Mouse (Mus musculus): ENCODE results near the gene Aph1a. TPM values are rescaled to one million over a fixed set of nuclear protein-coding genes. Genes with fewer than 3 reads are reported as not detected.
A peak's percentile ranks its signal among the peaks of the same experiment; 100 is the strongest.

Aph1a gene
- polyA plus RNA-seq, 1 experiment = 174 TPM

DNA sequence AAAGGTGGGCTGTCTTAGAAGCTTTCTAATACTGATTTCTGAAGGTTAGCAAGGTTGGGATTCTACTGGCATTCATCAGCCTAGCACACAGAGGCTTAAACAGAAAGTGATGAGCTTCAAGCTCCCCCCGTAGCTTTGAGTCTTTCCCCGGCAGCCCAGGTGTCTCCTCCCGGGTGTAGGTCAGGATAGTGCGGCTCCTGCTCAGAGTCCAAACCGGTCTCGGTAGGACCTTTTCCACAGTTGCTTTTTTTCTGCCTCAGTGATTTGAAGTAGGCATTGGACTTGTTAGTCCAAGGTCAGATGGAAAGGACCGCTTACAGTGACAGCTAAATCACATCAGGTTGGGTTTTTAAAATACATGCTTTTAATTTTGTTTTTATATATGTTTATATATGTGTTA lies 38.8 kb downstream of the Aph1a start:
- H3K27me3 ChIP-seq (ENCODE audit: control insufficient read depth, insufficient read depth, low read length) = no peaks in the 10 kb centered on the region

DNA sequence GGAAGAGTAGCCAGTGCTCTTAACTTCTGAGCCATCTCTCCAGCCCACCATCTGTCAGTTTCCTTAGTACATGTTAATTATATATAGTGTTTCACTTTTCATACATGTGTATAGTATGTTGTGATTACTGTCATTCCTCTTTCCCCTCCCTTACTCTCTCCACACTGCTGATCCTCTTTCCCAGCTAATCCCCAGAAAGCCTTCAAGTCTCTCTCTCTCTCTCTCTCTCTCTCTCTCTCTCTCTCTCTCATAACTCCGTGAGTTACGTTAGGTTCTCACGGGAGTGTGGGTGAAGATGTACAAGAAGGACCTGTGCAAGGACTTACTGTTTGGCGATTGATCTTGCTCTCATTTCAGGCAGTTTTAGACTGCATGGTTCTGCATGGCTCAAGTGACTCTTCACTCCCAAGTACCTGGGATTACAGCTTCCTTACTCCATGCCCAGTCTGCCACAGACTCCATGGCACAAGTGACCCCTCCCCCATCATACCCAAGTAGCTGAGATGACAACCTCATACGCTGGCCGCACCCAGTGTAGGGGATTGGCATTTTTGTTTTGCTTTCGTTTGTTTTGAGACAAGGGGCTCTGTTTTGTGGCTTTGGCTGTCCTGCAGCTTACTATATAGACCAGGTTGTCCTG lies 39.5 kb downstream of the Aph1a start:
- WGBS = 95% methylated on average over 7 of the region's 7 CpGs
- no peak overlapping the region for H3K27ac ChIP-seq (ENCODE audit: insufficient read depth, low read length)
- no peaks in the 10 kb centered on the region for H3K27me3 ChIP-seq (ENCODE audit: control insufficient read depth, insufficient read depth, low read length)
- TF ChIP-seq POLR2A (IDR thresholded peaks at IDR 0.05; ENCODE audit: low read depth, low read length) (no peak), CTCF (IDR thresholded peaks at IDR 0.05; ENCODE audit: extremely low read depth, insufficient read depth, insufficient read length, insufficient replicate concordance) (no peak)
- peaks cover 29% of the 10 kb centered on the region for H3K36me3 ChIP-seq (ENCODE audit: control insufficient read depth, insufficient read depth, low read length)
- H3K4me1 ChIP-seq (ENCODE audit: control insufficient read depth, insufficient read depth, insufficient read length) = no peaks in the 10 kb centered on the region
- no peak overlapping the region for H3K4me3 ChIP-seq (ENCODE audit: extremely low read depth, insufficient read depth, insufficient read length)
- DNase-seq (ENCODE audit: low read depth in 1 of 2, low spot score in 2 of 2) = no peak

More for the DNA sequence above, 38.8 kb downstream of the Aph1a start:
- H3K4me1 ChIP-seq (ENCODE audit: control insufficient read depth, insufficient read depth, insufficient read length) = no peaks in the 10 kb centered on the region
- H3K36me3 ChIP-seq (ENCODE audit: control insufficient read depth, insufficient read depth, low read length) = peaks cover 23% of the 10 kb centered on the region
- 93% methylated on average over 7 of the region's 7 CpGs for WGBS
- H3K4me3 ChIP-seq (ENCODE audit: extremely low read depth, insufficient read depth, insufficient read length) = no peak overlapping the region
- no peak overlapping the region for H3K27ac ChIP-seq (ENCODE audit: insufficient read depth, low read length)
- TF ChIP-seq POLR2A (IDR thresholded peaks at IDR 0.05; ENCODE audit: low read depth, low read length) (no peak), CTCF (IDR thresholded peaks at IDR 0.05; ENCODE audit: extremely low read depth, insufficient read depth, insufficient read length, insufficient replicate concordance) (no peak)
- no peak for DNase-seq (ENCODE audit: low read depth in 1 of 2, low spot score in 2 of 2)

DNA sequence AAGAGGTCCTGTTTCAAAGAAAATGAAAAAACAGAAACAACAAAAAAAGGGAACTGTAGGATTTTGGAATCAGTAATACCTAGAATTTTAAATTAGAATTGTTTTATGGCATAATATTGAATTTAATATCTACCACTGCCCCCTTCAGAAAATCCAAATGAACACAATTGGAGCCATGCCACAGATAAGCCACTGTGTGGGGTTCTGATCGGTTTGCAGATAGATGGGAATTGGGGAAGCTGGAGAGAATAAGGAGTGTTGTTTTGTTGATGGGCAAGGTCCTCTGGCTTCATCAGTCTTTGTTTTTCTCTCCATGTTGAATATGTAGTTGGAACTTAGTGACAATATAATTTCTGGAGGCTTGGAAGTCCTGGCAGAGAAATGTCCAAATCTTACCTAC lies 40.7 kb downstream of the Aph1a start:
- no peak for DNase-seq (ENCODE audit: low read depth in 1 of 2, low spot score in 2 of 2)
- Histone ChIP-seq H3K4me3 (ENCODE audit: extremely low read depth, insufficient read depth, insufficient read length) (no peak overlapping the region), H3K36me3 (ENCODE audit: control insufficient read depth, insufficient read depth, low read length) (peaks cover 37% of the 10 kb centered on the region), H3K27ac (ENCODE audit: insufficient read depth, low read length) (no peak overlapping the region), H3K4me1 (ENCODE audit: control insufficient read depth, insufficient read depth, insufficient read length) (no peaks in the 10 kb centered on the region), H3K27me3 (ENCODE audit: control insufficient read depth, insufficient read depth, low read length) (no peaks in the 10 kb centered on the region)
- TF ChIP-seq CTCF (IDR thresholded peaks at IDR 0.05; ENCODE audit: extremely low read depth, insufficient read depth, insufficient read length, insufficient replicate concordance) = no peak
- no peak for TF ChIP-seq POLR2A (IDR thresholded peaks at IDR 0.05; ENCODE audit: low read depth, low read length)
- WGBS = 87% methylated on average over 1 of the region's 1 CpGs

DNA sequence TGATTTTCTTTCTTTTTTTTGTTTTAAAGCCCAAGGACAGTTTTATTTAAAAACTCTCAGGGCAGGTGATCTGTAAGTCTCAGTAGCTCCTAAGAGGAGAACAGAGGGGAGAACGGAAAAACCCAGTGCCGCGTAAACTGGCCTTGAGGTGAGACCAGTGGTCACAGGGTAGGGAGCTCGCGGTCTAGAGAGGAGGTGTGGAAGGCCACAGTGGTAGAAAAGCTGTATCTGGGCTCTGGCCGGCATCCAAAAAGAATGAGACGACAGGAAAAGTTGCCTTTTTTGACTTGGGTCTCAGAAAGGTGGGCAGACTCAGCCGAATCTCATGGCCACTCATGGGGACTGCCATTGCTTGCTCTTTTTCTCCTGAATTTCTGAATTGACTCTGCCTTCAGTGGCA lies 44.4 kb downstream of the Aph1a start:
- WGBS = 72% methylated on average over 8 of the region's 8 CpGs
- Histone ChIP-seq H3K4me3 (ENCODE audit: extremely low read depth, insufficient read depth, insufficient read length) (no peak overlapping the region), H3K27me3 (ENCODE audit: control insufficient read depth, insufficient read depth, low read length) (no peaks in the 10 kb centered on the region), H3K36me3 (ENCODE audit: control insufficient read depth, insufficient read depth, low read length) (peaks cover 47% of the 10 kb centered on the region), H3K4me1 (ENCODE audit: control insufficient read depth, insufficient read depth, insufficient read length) (no peaks in the 10 kb centered on the region), H3K27ac (ENCODE audit: insufficient read depth, low read length) (no peak overlapping the region)
- TF ChIP-seq POLR2A (IDR thresholded peaks at IDR 0.05; ENCODE audit: low read depth, low read length) (no peak), CTCF (IDR thresholded peaks at IDR 0.05; ENCODE audit: extremely low read depth, insufficient read depth, insufficient read length, insufficient replicate concordance) (no peak)
- DNase-seq (ENCODE audit: low read depth in 1 of 2, low spot score in 2 of 2) = no peak

DNA sequence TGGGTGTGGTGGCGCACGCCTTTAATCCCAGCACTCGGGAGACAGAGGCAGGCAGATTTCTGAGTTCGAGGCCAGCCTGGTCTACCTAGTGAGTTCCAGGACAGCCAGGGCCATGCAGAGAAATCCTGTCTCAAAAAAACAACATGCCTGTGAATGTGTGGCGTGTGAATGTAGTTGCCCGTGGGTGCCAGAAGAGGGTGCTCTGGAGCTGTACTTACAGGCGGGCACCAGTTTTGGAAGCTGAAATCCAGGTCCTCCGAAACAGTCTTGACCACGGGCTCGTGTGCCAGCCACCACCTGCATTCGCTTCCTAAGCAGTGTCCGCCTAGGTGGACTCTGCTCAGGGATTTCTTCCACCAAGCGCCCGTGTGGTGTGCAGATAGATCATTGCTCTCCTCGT lies 45.1 kb downstream of the Aph1a start:
- no peak for DNase-seq (ENCODE audit: low read depth in 1 of 2, low spot score in 2 of 2)
- no peaks in the 10 kb centered on the region for H3K4me1 ChIP-seq (ENCODE audit: control insufficient read depth, insufficient read depth, insufficient read length)
- H3K27ac ChIP-seq (ENCODE audit: insufficient read depth, low read length) = no peak overlapping the region
- H3K27me3 ChIP-seq (ENCODE audit: control insufficient read depth, insufficient read depth, low read length) = no peaks in the 10 kb centered on the region
- peak; percentile 32; the same call in 1 of the 2 replicates for TF ChIP-seq CTCF (IDR thresholded peaks at IDR 0.05; ENCODE audit: extremely low read depth, insufficient read depth, insufficient read length, insufficient replicate concordance)
- no peak for TF ChIP-seq POLR2A (IDR thresholded peaks at IDR 0.05; ENCODE audit: low read depth, low read length)
- H3K36me3 ChIP-seq (ENCODE audit: control insufficient read depth, insufficient read depth, low read length) = peaks cover 48% of the 10 kb centered on the region
- WGBS = 91% methylated on average over 15 of the region's 15 CpGs
- no peak overlapping the region for H3K4me3 ChIP-seq (ENCODE audit: extremely low read depth, insufficient read depth, insufficient read length)

DNA sequence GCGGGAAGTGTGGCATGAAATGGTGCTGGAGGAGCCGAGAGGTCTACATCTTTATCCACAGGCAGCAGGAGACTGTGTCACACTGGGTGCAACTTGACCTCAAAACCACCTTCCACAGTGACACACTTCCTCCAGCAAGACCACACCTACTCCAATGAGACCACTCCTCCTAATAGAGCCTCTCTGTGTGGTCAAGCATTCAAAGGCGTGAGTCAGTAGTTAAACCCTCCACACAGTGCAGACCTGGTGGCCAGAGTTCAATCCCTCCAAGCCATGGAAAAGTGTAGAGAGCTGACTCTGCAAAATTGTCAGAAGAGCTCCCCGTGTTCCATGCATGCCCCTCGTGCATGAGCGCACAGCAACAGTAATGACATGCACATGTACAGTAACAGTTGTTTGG lies 49.0 kb downstream of the Aph1a start:
- Histone ChIP-seq H3K4me3 (ENCODE audit: extremely low read depth, insufficient read depth, insufficient read length) (no peak overlapping the region), H3K27me3 (ENCODE audit: control insufficient read depth, insufficient read depth, low read length) (no peaks in the 10 kb centered on the region), H3K4me1 (ENCODE audit: control insufficient read depth, insufficient read depth, insufficient read length) (no peaks in the 10 kb centered on the region), H3K36me3 (ENCODE audit: control insufficient read depth, insufficient read depth, low read length) (peaks cover 42% of the 10 kb centered on the region), H3K27ac (ENCODE audit: insufficient read depth, low read length) (no peak overlapping the region)
- no peak for DNase-seq (ENCODE audit: low read depth in 1 of 2, low spot score in 2 of 2)
- TF ChIP-seq CTCF (IDR thresholded peaks at IDR 0.05; ENCODE audit: extremely low read depth, insufficient read depth, insufficient read length, insufficient replicate concordance) (no peak), POLR2A (IDR thresholded peaks at IDR 0.05; ENCODE audit: low read depth, low read length) (no peak)
- WGBS = 83% methylated on average over 6 of the region's 6 CpGs

DNA sequence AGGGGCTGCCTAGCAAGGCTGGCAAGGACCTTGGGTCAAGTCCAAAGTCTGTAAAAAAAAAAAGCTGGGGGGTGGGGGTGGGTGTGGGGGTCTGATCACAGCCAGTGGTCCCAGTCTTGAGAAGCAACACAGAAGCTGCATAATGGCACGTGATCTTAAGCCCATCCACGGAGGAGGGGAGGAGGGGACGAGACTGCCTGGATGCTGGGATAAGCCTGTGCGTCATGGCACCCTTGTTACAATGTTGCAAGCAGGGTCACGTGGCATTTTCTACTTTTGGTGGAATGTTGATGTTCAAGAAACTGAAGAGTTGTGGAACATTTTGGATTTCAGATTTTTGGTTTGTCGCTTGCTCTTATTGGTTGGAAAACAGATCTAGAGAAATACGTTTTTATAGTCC lies 49.5 kb downstream of the Aph1a start:
- TF ChIP-seq CTCF (IDR thresholded peaks at IDR 0.05; ENCODE audit: extremely low read depth, insufficient read depth, insufficient read length, insufficient replicate concordance) (no peak), POLR2A (IDR thresholded peaks at IDR 0.05; ENCODE audit: low read depth, low read length) (no peak)
- Histone ChIP-seq H3K4me3 (ENCODE audit: extremely low read depth, insufficient read depth, insufficient read length) (no peak overlapping the region), H3K27ac (ENCODE audit: insufficient read depth, low read length) (no peak overlapping the region), H3K27me3 (ENCODE audit: control insufficient read depth, insufficient read depth, low read length) (no peaks in the 10 kb centered on the region), H3K4me1 (ENCODE audit: control insufficient read depth, insufficient read depth, insufficient read length) (no peaks in the 10 kb centered on the region), H3K36me3 (ENCODE audit: control insufficient read depth, insufficient read depth, low read length) (peaks cover 37% of the 10 kb centered on the region)
- 92% methylated on average over 7 of the region's 7 CpGs for whole genome bisulfite sequencing
- DNase-seq (ENCODE audit: low read depth in 1 of 2, low spot score in 2 of 2) = no peak
